Mouse (Mus musculus): ENCODE data around the gene Pear1. TPM values are rescaled to one million over a fixed set of nuclear protein-coding genes. Genes with fewer than 3 reads are reported as not detected.

Pear1 gene
- total RNA-seq, 1 experiment from 2014 or later = 29.1 TPM

DNA sequence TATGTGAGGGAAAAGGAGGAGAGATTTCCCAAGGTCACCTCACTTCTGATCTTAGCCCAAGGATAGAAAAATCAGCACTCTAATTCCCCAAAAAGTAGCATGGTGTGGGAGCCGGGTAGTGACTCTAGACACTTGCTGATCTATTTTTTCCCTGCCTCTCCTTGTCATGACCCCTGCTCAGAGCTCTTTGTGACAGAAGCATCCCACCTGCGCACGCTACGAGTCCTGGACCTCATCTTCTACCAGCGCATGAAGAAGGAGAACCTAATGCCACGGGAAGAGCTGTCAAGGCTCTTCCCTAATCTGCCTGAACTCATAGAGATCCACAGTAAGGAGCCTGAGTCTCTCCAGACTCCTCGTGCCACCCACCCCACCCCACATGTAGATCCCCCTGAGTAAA is 97.9 kb downstream of the Pear1 start:
- DNase-seq = no peak

DNA sequence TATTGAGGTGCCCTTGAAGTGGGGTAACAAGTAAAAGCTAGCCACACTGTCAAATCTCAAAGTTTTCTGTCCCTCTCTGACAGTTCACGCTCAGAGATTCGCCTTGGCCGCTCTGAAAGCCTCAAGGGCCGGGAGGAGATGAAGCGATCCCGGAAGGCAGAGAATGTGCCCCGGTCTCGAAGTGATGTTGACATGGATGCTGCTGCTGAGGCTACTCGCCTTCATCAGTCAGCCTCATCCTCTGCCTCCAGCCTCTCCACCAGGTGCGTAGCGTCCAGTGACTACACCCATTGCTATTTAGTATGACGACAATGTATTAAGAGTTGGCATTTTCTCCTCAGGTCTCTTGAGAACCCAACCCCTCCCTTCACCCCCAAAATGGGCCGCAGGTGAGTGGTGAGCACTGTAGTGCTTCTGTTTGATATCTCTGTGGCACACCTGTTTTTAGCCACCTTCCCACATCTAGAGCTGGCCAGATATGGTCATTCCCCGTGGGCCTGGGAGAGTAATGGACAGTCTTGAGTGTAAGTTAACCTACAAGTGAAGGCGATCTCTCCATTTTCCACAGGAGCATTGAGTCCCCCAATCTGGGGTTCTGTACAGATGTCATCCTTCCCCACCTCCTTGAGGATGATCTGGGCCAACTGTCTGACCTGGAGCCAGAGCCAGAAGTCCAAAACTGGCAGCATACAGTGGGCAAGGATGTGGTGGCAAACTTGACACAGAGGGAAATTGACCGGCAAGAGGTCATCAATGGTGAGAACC is 98.5 kb downstream of the Pear1 start:
- no peak for DNase-seq

DNA sequence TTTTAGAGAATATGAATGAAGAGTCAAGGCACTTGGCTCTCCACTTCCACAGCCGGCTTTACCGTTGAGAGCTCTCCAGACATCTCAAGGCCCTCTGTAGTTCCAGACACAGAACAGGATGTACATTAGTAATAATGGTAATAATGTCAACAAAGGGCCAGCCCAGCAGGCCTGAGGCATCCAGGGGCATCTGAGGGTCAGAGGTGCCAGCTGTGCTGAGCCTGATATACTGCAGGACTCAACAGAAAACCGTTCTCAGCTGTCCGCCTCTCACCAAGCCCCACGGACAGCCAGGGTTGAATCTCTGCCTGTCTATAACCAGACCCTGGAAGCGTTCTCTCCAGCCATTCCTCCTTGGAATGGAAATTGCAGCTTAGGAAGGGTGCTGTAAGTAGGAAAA is 99.5 kb downstream of the Pear1 start:
- DNase-seq = no peak

DNA sequence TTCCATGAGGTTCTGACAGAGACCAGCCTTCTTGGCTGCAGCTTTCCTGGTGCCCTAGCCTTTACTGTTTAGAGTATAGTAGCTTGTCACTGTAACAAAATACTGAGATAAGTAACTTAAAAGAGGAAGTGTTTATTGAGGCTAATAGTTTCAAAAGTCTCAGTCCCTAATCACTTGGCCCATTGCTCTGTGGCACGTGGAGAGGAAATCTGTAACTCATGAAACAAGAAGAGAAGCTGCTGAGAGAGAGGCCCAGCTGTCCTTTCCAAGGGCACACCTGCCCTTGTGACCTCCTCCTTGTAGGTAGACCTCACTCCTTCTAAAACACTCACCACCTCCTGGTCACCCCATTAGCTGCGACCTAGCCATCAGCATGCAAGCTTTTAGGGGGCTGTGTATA is 105.6 kb downstream of the Pear1 start:
- DNase-seq = no peak

Other genes with a start within 250 kb of the Pear1 start
- gene Arhgef11, start 206.7 kb downstream of the Pear1 start, total RNA-seq (2021) = 37.8 and 40.1 TPM in 2 replicates
- 0.56 and 0.60 TPM in 2 replicates for gene Lrrc71, start 75.7 kb downstream of the Pear1 start, total RNA-seq (2021)
- 4.3 and 14.4 TPM in 2 replicates for gene Ntrk1, start 29.1 kb downstream of the Pear1 start, total RNA-seq (2021)
- gene Insrr, start 27.4 kb downstream of the Pear1 start, total RNA-seq (2021) = 0.70 and 2.2 TPM in 2 replicates
- 0.19 and 3.7 TPM in 2 replicates for gene Sh2d2a, start 22.4 kb upstream of the Pear1 start, total RNA-seq (2021)
- gene Prcc, start 61.3 kb upstream of the Pear1 start, total RNA-seq (2021) = 50.0 and 50.4 TPM in 2 replicates
- 169 and 171 TPM in 2 replicates for gene Hdgf, start 82.0 kb upstream of the Pear1 start, total RNA-seq (2021)
- gene Mrpl24, start 95.2 kb upstream of the Pear1 start, total RNA-seq (2021) = 115 and 119 TPM in 2 replicates
- 22.9 and 23.4 TPM in 2 replicates for gene Isg20l2, start 106.0 kb upstream of the Pear1 start, total RNA-seq (2021)
- 13.9 and 15.6 TPM in 2 replicates for gene Rrnad1, start 106.4 kb upstream of the Pear1 start, total RNA-seq (2021)
- not detected in 2 replicates for gene Crabp2, start 124.4 kb upstream of the Pear1 start, total RNA-seq (2021)
- gene Nes, start 146.8 kb upstream of the Pear1 start, total RNA-seq (2021) = 14.5 and 23.0 TPM in 2 replicates
- 28.5 and 31.5 TPM in 2 replicates for gene Bcan, start 175.9 kb upstream of the Pear1 start, total RNA-seq (2021)
- not detected in 2 replicates for gene Hapln2, start 203.3 kb upstream of the Pear1 start, total RNA-seq (2021)
- gene Gpatch4, start 218.8 kb upstream of the Pear1 start, total RNA-seq (2021) = 15.7 and 22.5 TPM in 2 replicates
- 135 and 138 TPM in 2 replicates for gene Naxe, start 234.2 kb upstream of the Pear1 start, total RNA-seq (2021)